In the genomic region with DNA sequence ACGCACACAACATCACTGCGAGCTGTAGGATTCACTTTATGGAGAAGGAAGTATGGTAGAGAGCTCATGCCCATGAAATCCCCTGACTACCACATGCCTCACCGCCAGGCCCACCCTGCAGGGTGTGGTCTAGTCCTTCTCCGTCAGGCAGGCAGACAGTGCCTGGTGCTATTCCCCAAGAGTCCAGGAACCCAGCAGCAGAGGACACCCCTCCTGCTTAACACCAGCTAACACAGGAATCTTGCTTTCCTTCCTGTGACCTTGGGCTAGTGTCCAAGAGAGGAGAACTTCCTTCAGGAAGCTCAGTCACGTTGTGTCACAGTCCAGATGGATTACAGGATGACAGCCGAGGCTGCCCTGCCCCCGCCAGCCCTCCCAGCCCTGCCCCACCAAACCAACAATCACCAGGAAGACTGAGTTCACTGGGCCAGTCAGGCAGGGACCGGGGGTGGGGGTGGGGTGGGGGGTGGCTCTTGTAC, we compare ENCODE assay signal across 10 mouse cellular contexts. TPM values are rescaled to one million over a fixed set of nuclear protein-coding genes. Genes with fewer than 3 reads are reported as not detected.
DNase-seq lines count a peak whose midpoint lies in the region; ATAC-seq and TF ChIP-seq lines count a peak whose summit lies in the region.
"Had no signal": no experiment of that assay in that cellular context is flagged by ENCODE, and none has a peak within 500 bp of the region (broad histone marks: within the 10 kb centered on the region; RNA-seq: fewer than 3 reads in every experiment).

No protein-coding gene starts in this region.

- H3K27me3 ChIP-seq in forebrain, postnatal 0 days (ENCODE audit: insufficient read depth, low read length) = no peaks in the 10 kb centered on the region
- no peaks in the 10 kb centered on the region for H3K27me3 ChIP-seq in forebrain, embryonic 16.5 days (replicated peaks; ENCODE audit: control insufficient read depth, insufficient read depth, low read length)
- H3K27me3 ChIP-seq in heart, embryonic 14.5 days (ENCODE audit: control insufficient read depth, insufficient read depth, low read length) = no peaks in the 10 kb centered on the region
- H3K27me3 ChIP-seq in midbrain, embryonic 11.5 days (ENCODE audit: control insufficient read depth, insufficient read depth, low read length) = no peaks in the 10 kb centered on the region
- H3K27me3 ChIP-seq: embryonic facial prominence, embryonic 12.5 days had no signal

- no peaks in the 10 kb centered on the region; the same call in 1 of the 2 replicates for H3K4me1 ChIP-seq in forebrain, postnatal 0 days (ENCODE audit: insufficient read depth)
- H3K4me1 ChIP-seq in forebrain, embryonic 16.5 days (replicated peaks; ENCODE audit: control insufficient read depth, insufficient read depth, low read length) = no peaks in the 10 kb centered on the region
- H3K4me1 ChIP-seq in heart, embryonic 14.5 days (ENCODE audit: control insufficient read depth in 2 of 2, insufficient read depth in 2 of 2, low read length in 2 of 2) = peaks cover 10 to 12% of the 10 kb centered on the region in 2 experiments
- no peaks in the 10 kb centered on the region for H3K4me1 ChIP-seq in midbrain, embryonic 11.5 days (ENCODE audit: control insufficient read depth, insufficient read depth, low read length)
- H3K4me1 ChIP-seq: embryonic facial prominence, embryonic 12.5 days had no signal

- H3K27ac ChIP-seq in forebrain, postnatal 0 days (ENCODE audit: low read depth, low read length) = no peak overlapping the region
- H3K27ac ChIP-seq in forebrain, embryonic 16.5 days (ENCODE audit: low read length) = no peak overlapping the region
- H3K27ac ChIP-seq in heart, embryonic 14.5 days (replicated peaks in 1 of 2; ENCODE audit: control insufficient read depth in 1 of 2, insufficient read depth in 1 of 2, low read depth in 2 of 2, low read length in 2 of 2) = peak overlapping the region; percentile 68 to 75
- H3K27ac ChIP-seq in midbrain, embryonic 11.5 days (ENCODE audit: low read depth, low read length) = no peak overlapping the region
- H3K27ac ChIP-seq: embryonic facial prominence, embryonic 12.5 days had no signal

- no peak for TF ChIP-seq CTCF in forebrain, postnatal 0 days (IDR thresholded peaks at IDR 0.05; ENCODE audit: low read depth)

- H3K9ac ChIP-seq in forebrain, postnatal 0 days = no peak overlapping the region
- no peak overlapping the region for H3K9ac ChIP-seq in forebrain, embryonic 16.5 days (replicated peaks; ENCODE audit: low read depth, low read length)
- no peak overlapping the region for H3K9ac ChIP-seq in heart, embryonic 14.5 days (ENCODE audit: low read length)
- no peak overlapping the region for H3K9ac ChIP-seq in midbrain, embryonic 11.5 days (ENCODE audit: low read length)
- H3K9ac ChIP-seq: embryonic facial prominence, embryonic 12.5 days had no signal

- ATAC-seq in forebrain, postnatal 0 days = peak; percentile 45
- ATAC-seq in forebrain, embryonic 16.5 days = no peak
- ATAC-seq in heart, embryonic 14.5 days (ENCODE audit: insufficient number of reproducible peaks, insufficient read depth, low FRiP score, low read depth) = peak; percentile 89
- ATAC-seq in monocyte, adult 5-6 weeks (replicated peaks; ENCODE audit: insufficient number of reproducible peaks, low FRiP score, low TSS enrichment, poor library complexity, severe bottlenecking) = 0 out of 2 replicates have a peak, but pooled peaks have one; percentile 40
- ATAC-seq in midbrain, embryonic 11.5 days (ENCODE audit: low FRiP score) = no peak

- no peak overlapping the region for H3K4me2 ChIP-seq in forebrain, postnatal 0 days (ENCODE audit: low read depth)
- no peak overlapping the region for H3K4me2 ChIP-seq in forebrain, embryonic 16.5 days (ENCODE audit: low read length)
- H3K4me2 ChIP-seq in heart, embryonic 14.5 days (ENCODE audit: low read length) = peak overlapping the region; percentile 31; the same call in 1 of the 2 replicates
- no peak overlapping the region for H3K4me2 ChIP-seq in midbrain, embryonic 11.5 days
- H3K4me2 ChIP-seq: embryonic facial prominence, embryonic 12.5 days had no signal

- no peak overlapping the region for H3K4me3 ChIP-seq in forebrain, postnatal 0 days (ENCODE audit: low read depth, low read length)
- H3K4me3 ChIP-seq in forebrain, embryonic 16.5 days (replicated peaks; ENCODE audit: low read length) = no peak overlapping the region
- no peak overlapping the region for H3K4me3 ChIP-seq in heart, embryonic 14.5 days (ENCODE audit: control insufficient read depth in 1 of 2, insufficient read depth in 1 of 2, low read depth in 1 of 2, low read length in 2 of 2)
- H3K4me3 ChIP-seq in midbrain, embryonic 11.5 days (ENCODE audit: low read depth, low read length) = no peak overlapping the region
- H3K4me3 ChIP-seq: embryonic facial prominence, embryonic 12.5 days had no signal

- 69% methylated on average over 8 of the region's 8 CpGs for WGBS in forebrain, postnatal 0 days
- WGBS in forebrain, embryonic 16.5 days = 73% methylated on average over 8 of the region's 8 CpGs
- WGBS in heart, embryonic 14.5 days = 18% methylated on average over 8 of the region's 8 CpGs
- 69% methylated on average over 8 of the region's 8 CpGs for WGBS in midbrain, embryonic 11.5 days

- H3K36me3 ChIP-seq in forebrain, postnatal 0 days (ENCODE audit: insufficient read depth) = no peaks in the 10 kb centered on the region
- H3K36me3 ChIP-seq in forebrain, embryonic 16.5 days (ENCODE audit: control insufficient read depth, insufficient read depth) = no peaks in the 10 kb centered on the region
- H3K36me3 ChIP-seq in heart, embryonic 14.5 days (ENCODE audit: control insufficient read depth, insufficient read depth, low read length) = no peaks in the 10 kb centered on the region
- no peaks in the 10 kb centered on the region for H3K36me3 ChIP-seq in midbrain, embryonic 11.5 days (ENCODE audit: control insufficient read depth, insufficient read depth, low read length)
- H3K36me3 ChIP-seq: embryonic facial prominence, embryonic 12.5 days had no signal

- H3K9me3 ChIP-seq in forebrain, postnatal 0 days (ENCODE audit: low read length) = no peaks in the 10 kb centered on the region
- no peaks in the 10 kb centered on the region for H3K9me3 ChIP-seq in forebrain, embryonic 16.5 days (ENCODE audit: control insufficient read depth, low read length)
- no peaks in the 10 kb centered on the region for H3K9me3 ChIP-seq in heart, embryonic 14.5 days (ENCODE audit: control insufficient read depth, low read length)
- H3K9me3 ChIP-seq in midbrain, embryonic 11.5 days (ENCODE audit: control insufficient read depth, low read length) = no peaks in the 10 kb centered on the region
- H3K9me3 ChIP-seq: embryonic facial prominence, embryonic 12.5 days had no signal

- no peak for DNase-seq in forebrain, postnatal 0 days
- DNase-seq in kidney, postnatal 4 days = peak; percentile 57 to 72
- DNase-seq in right cerebral cortex, adult 2 months (ENCODE audit: low spot score in 2 of 2) = no peak
- no peak for DNase-seq in midbrain, embryonic 11.5 days (ENCODE audit: low spot score, missing footprints)
- no peak for DNase-seq in left cerebral cortex, adult 9 months (ENCODE audit: low spot score in 2 of 2)

RNA-seq across cellular contexts. Expression of a gene that starts 9.2 kb away (rescaled TPM):
- 113 and 139 TPM in 2 replicates for total RNA-seq in forebrain, postnatal 0 days (2014; rRNA removed)
- polyA plus RNA-seq in forebrain, postnatal 0 days (2015; fragmentation: Nextera tagmentation; extraction: Ambion mirVana) = 28.0 and 31.1 TPM in 2 replicates
- polyA plus RNA-seq in forebrain, embryonic 16.5 days (2015; fragmentation: Nextera tagmentation; extraction: Ambion mirVana) = 33.6 and 39.9 TPM in 2 replicates
- 27.0 and 28.9 TPM in 2 replicates for polyA plus RNA-seq in heart, embryonic 14.5 days (2014; fragmentation: Nextera tagmentation; extraction: Ambion mirVana)
- total RNA-seq in monocyte, adult 5-6 weeks (2017) = 37.5 to 41.2 TPM (median 40.7 TPM) in 3 replicates
- 28.1 and 28.2 TPM in 2 replicates for polyA plus RNA-seq in midbrain, embryonic 11.5 days (2014; fragmentation: Nextera tagmentation; extraction: Ambion mirVana)

RNA-seq across cellular contexts. Expression of a gene that starts 19.9 kb away (rescaled TPM):
- total RNA-seq in forebrain, postnatal 0 days (2014; rRNA removed) = 3.7 and 4.4 TPM in 2 replicates
- 10.5 and 12.9 TPM in 2 replicates for polyA plus RNA-seq in forebrain, postnatal 0 days (2015; fragmentation: Nextera tagmentation; extraction: Ambion mirVana)
- polyA plus RNA-seq in forebrain, embryonic 16.5 days (2015; fragmentation: Nextera tagmentation; extraction: Ambion mirVana) = 1.3 and 4.5 TPM in 2 replicates
- 1.2 TPM in 1 of 2 replicates, not detected in the other for polyA plus RNA-seq in heart, embryonic 14.5 days (2014; fragmentation: Nextera tagmentation; extraction: Ambion mirVana)
- total RNA-seq in monocyte, adult 5-6 weeks (2017) = not detected in 3 replicates
- not detected in 2 replicates for polyA plus RNA-seq in midbrain, embryonic 11.5 days (2014; fragmentation: Nextera tagmentation; extraction: Ambion mirVana)
- total RNA-seq: CH12.LX had no signal

RNA-seq across cellular contexts. Expression of a gene that starts 30.1 kb away (rescaled TPM):
- 2.1 TPM in 2 replicates for total RNA-seq in forebrain, postnatal 0 days (2014; rRNA removed)
- 1.5 and 2.0 TPM in 2 replicates for polyA plus RNA-seq in forebrain, postnatal 0 days (2015; fragmentation: Nextera tagmentation; extraction: Ambion mirVana)
- 1.9 and 2.5 TPM in 2 replicates for polyA plus RNA-seq in forebrain, embryonic 16.5 days (2015; fragmentation: Nextera tagmentation; extraction: Ambion mirVana)
- 8.1 and 9.4 TPM in 2 replicates for polyA plus RNA-seq in heart, embryonic 14.5 days (2014; fragmentation: Nextera tagmentation; extraction: Ambion mirVana)
- total RNA-seq in monocyte, adult 5-6 weeks (2017) = 1.1 TPM in 1 of 3 replicates, not detected in the others
- polyA plus RNA-seq in midbrain, embryonic 11.5 days (2014; fragmentation: Nextera tagmentation; extraction: Ambion mirVana) = 2.3 and 2.9 TPM in 2 replicates

RNA-seq across cellular contexts. Expression of a gene that starts 55.6 kb away (rescaled TPM):
- 1.0 and 4.8 TPM in 2 replicates for total RNA-seq in forebrain, postnatal 0 days (2014; rRNA removed)
- polyA plus RNA-seq in forebrain, postnatal 0 days (2015; fragmentation: Nextera tagmentation; extraction: Ambion mirVana) = 0.33 and 1.2 TPM in 2 replicates
- polyA plus RNA-seq in forebrain, embryonic 16.5 days (2015; fragmentation: Nextera tagmentation; extraction: Ambion mirVana) = 0.63 and 0.84 TPM in 2 replicates
- 5.5 and 6.9 TPM in 2 replicates for polyA plus RNA-seq in heart, embryonic 14.5 days (2014; fragmentation: Nextera tagmentation; extraction: Ambion mirVana)
- total RNA-seq in monocyte, adult 5-6 weeks (2017) = 25.9 to 40.4 TPM (median 27.4 TPM) in 3 replicates
- 1.1 and 2.3 TPM in 2 replicates for polyA plus RNA-seq in midbrain, embryonic 11.5 days (2014; fragmentation: Nextera tagmentation; extraction: Ambion mirVana)

Comparison
In these comparisons a context has a peak if more than half of its experiments do, and no peak if none do; other contexts are left out.
1. ATAC-seq: peak in forebrain, postnatal 0 days (single experiment), heart, embryonic 14.5 days (single experiment) and monocyte, adult 5-6 weeks (single experiment); none in forebrain, embryonic 16.5 days (single experiment) and midbrain, embryonic 11.5 days (single experiment).
2. DNase-seq: peak in kidney, postnatal 4 days (2 of 2); none in forebrain, postnatal 0 days (single experiment), right cerebral cortex, adult 2 months (0 of 2), midbrain, embryonic 11.5 days (single experiment) and left cerebral cortex, adult 9 months (0 of 2).
3. H3K27ac ChIP-seq: peak in heart, embryonic 14.5 days (2 of 2); none in forebrain, postnatal 0 days (single experiment), forebrain, embryonic 16.5 days (single experiment) and midbrain, embryonic 11.5 days (single experiment).